Mouse (Mus musculus): ENCODE measurements around the gene 1810013L24Rik. TPM values are rescaled to one million over a fixed set of nuclear protein-coding genes. Genes with fewer than 3 reads are reported as not detected.
"Not testable (repeated sequence)": the region's sequence is repeated elsewhere in the genome, so short reads cannot be mapped to it uniquely, and the experiment has no call there.

Gene 1810013L24Rik
- polyA plus RNA-seq, 1 experiment from 2014 or later, result 16.2 TPM

- H3K4me3 ChIP-seq (ENCODE audit: low read depth, low read length), result no peak overlapping the region
- H3K27me3 ChIP-seq (ENCODE audit: control insufficient read depth, insufficient read depth, low read length), result no peaks in the 10 kb centered on the region
- no peaks in the 10 kb centered on the region for H3K9me3 ChIP-seq (ENCODE audit: control insufficient read depth, low read length)
- H3K4me2 ChIP-seq (ENCODE audit: low read depth, severe bottlenecking), result no peak overlapping the region
- no peaks in the 10 kb centered on the region for H3K4me1 ChIP-seq (ENCODE audit: control insufficient read depth, insufficient read depth, low read length)
- no peak for DNase-seq (ENCODE audit: low spot score)
- no peaks in the 10 kb centered on the region for H3K36me3 ChIP-seq (ENCODE audit: control insufficient read depth, insufficient read depth, low read length)
- H3K27ac ChIP-seq (replicated peaks; ENCODE audit: low read depth, low read length), result no peak overlapping the region
- 86% methylated on average over 5 of the region's 5 CpGs for WGBS
- H3K9ac ChIP-seq (ENCODE audit: low read length), result no peak overlapping the region
- ATAC-seq (ENCODE audit: insufficient number of reproducible peaks, low FRiP score, low TSS enrichment, low read depth), result no peak
Measured at GRCm38 (mm10) chr16:8867406-8867955, 37.6 kb downstream of the 1810013L24Rik start.

DNA sequence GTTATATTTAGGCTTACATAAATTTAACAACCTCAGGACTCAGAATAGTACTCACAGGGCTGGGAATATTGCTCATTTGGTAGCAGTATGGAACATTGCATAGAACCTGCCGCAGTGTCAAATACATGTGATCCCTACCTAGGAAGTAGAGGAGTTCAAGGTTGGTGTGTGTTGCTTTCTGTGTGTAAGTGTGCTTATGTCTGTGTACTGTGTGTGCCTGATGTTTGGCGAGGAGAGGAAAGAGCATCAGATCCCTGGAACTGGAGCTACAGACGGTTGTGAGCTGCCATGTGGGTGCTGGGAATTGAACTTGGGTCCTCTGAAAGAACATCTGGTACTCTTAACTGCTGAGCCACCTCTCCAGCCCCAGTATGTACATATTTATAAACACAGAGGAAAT, 38.6 kb downstream of the 1810013L24Rik start:
- H3K27me3 ChIP-seq (ENCODE audit: control insufficient read depth, insufficient read depth, low read length), result no peaks in the 10 kb centered on the region
- no peak overlapping the region for H3K9ac ChIP-seq (ENCODE audit: low read length)
- 78% methylated on average over 3 of the region's 3 CpGs for WGBS
- no peak for ATAC-seq (ENCODE audit: insufficient number of reproducible peaks, low FRiP score, low TSS enrichment, low read depth)
- no peaks in the 10 kb centered on the region for H3K9me3 ChIP-seq (ENCODE audit: control insufficient read depth, low read length)
- H3K4me2 ChIP-seq (ENCODE audit: low read depth, severe bottlenecking), result no peak overlapping the region
- H3K4me3 ChIP-seq (ENCODE audit: low read depth, low read length), result no peak overlapping the region
- no peaks in the 10 kb centered on the region for H3K36me3 ChIP-seq (ENCODE audit: control insufficient read depth, insufficient read depth, low read length)
- no peaks in the 10 kb centered on the region for H3K4me1 ChIP-seq (ENCODE audit: control insufficient read depth, insufficient read depth, low read length)
- H3K27ac ChIP-seq (replicated peaks; ENCODE audit: low read depth, low read length), result no peak overlapping the region
- no peak for DNase-seq (ENCODE audit: low spot score)

DNA sequence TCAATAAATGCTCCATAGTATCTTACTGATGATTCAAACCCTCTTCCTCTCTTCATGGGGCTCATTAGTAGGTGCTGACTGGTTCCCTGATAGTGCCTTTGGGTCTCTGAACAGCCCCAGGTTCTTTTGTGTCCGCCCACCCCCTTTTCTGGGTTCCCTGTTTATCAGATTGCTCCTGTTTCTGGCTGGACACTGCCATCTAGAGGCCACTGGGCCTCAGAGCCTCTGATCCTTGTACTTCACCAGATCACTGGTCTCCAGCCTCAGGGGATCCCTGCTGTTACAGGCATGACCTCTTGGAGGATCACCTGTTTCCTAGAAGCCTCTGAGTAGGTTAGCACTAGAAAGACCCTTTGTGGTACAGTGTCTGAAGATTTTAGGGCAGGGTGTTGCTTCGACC, 39.8 kb downstream of the 1810013L24Rik start:
- WGBS, result 31% methylated on average over 2 of the region's 2 CpGs
- ATAC-seq (ENCODE audit: insufficient number of reproducible peaks, low FRiP score, low TSS enrichment, low read depth), result no peak

DNA sequence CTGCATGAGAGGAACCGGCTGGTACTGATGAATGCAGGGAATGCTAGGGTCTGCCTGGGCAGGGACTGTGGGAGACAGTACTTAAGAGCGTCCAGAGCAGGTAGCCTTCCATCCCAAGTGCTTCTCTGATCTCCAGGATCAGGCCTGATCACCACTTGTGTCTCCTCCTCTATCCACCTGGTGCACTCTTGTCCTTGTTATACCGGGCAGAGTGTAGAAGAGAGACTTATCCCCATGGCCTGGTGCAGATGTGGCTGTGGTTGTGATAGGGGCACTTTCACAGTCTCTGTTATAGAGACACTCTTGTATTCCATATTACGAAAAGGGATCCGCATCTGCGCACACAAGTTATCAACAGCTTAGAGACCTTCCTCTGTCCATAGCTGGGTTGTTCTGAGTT, 41.5 kb downstream of the 1810013L24Rik start:
- ATAC-seq (ENCODE audit: insufficient number of reproducible peaks, low FRiP score, low TSS enrichment, low read depth), result no peak
- H3K27me3 ChIP-seq (ENCODE audit: control insufficient read depth, insufficient read depth, low read length), result no peaks in the 10 kb centered on the region
- no peaks in the 10 kb centered on the region for H3K9me3 ChIP-seq (ENCODE audit: control insufficient read depth, low read length)
- H3K4me3 ChIP-seq (ENCODE audit: low read depth, low read length), result no peak overlapping the region
- no peak overlapping the region for H3K9ac ChIP-seq (ENCODE audit: low read length)
- WGBS, result 92% methylated on average over 6 of the region's 6 CpGs
- no peaks in the 10 kb centered on the region for H3K36me3 ChIP-seq (ENCODE audit: control insufficient read depth, insufficient read depth, low read length)
- no peaks in the 10 kb centered on the region for H3K4me1 ChIP-seq (ENCODE audit: control insufficient read depth, insufficient read depth, low read length)
- H3K4me2 ChIP-seq (ENCODE audit: low read depth, severe bottlenecking), result no peak overlapping the region
- no peak overlapping the region for H3K27ac ChIP-seq (replicated peaks; ENCODE audit: low read depth, low read length)
- DNase-seq (ENCODE audit: low spot score), result no peak

More for the DNA sequence above, 39.8 kb downstream of the 1810013L24Rik start:
- DNase-seq (ENCODE audit: low spot score), result peak; percentile 76
- Histone ChIP-seq H3K4me3 (ENCODE audit: low read depth, low read length) (no peak overlapping the region), H3K4me1 (ENCODE audit: control insufficient read depth, insufficient read depth, low read length) (no peaks in the 10 kb centered on the region), H3K36me3 (ENCODE audit: control insufficient read depth, insufficient read depth, low read length) (no peaks in the 10 kb centered on the region), H3K27ac (replicated peaks; ENCODE audit: low read depth, low read length) (no peak overlapping the region), H3K27me3 (ENCODE audit: control insufficient read depth, insufficient read depth, low read length) (no peaks in the 10 kb centered on the region), H3K9ac (ENCODE audit: low read length) (no peak overlapping the region), H3K9me3 (ENCODE audit: control insufficient read depth, low read length) (no peaks in the 10 kb centered on the region), H3K4me2 (ENCODE audit: low read depth, severe bottlenecking) (no peak overlapping the region)

DNA sequence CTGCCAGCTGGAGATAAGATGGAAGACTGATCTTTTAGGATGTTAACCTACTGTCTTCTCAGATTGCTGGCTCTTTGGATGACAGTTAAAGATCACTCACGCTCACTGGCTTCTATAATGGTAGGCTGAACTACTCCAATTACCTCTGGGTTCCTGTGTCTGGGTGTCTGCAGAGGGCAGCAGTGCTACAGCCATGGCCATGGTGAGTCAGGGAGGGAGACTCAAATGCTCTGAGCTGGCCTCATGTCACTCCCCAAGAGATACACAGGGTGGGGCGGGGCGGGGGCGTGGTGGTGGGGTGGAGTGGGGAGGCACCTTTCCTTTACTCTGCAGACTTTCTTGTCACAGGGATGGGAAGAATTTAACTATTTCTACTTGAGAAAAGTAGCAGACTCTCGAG, 42.1 kb downstream of the 1810013L24Rik start:
- Histone ChIP-seq H3K9me3 (ENCODE audit: control insufficient read depth, low read length) (no peaks in the 10 kb centered on the region), H3K27ac (replicated peaks; ENCODE audit: low read depth, low read length) (no peak overlapping the region), H3K4me1 (ENCODE audit: control insufficient read depth, insufficient read depth, low read length) (no peaks in the 10 kb centered on the region), H3K4me2 (ENCODE audit: low read depth, severe bottlenecking) (no peak overlapping the region), H3K27me3 (ENCODE audit: control insufficient read depth, insufficient read depth, low read length) (no peaks in the 10 kb centered on the region), H3K36me3 (ENCODE audit: control insufficient read depth, insufficient read depth, low read length) (no peaks in the 10 kb centered on the region), H3K4me3 (ENCODE audit: low read depth, low read length) (no peak overlapping the region), H3K9ac (ENCODE audit: low read length) (no peak overlapping the region)
- no peak for DNase-seq (ENCODE audit: low spot score)
- no peak for ATAC-seq (ENCODE audit: insufficient number of reproducible peaks, low FRiP score, low TSS enrichment, low read depth)
- WGBS, result 47% methylated on average over 5 of the region's 5 CpGs

GRCm38 (mm10) chr16:8872486-8872885, 42.6 kb downstream of the 1810013L24Rik start:
- no peaks in the 10 kb centered on the region for H3K4me1 ChIP-seq (ENCODE audit: control insufficient read depth, insufficient read depth, low read length)
- no peaks in the 10 kb centered on the region for H3K9me3 ChIP-seq (ENCODE audit: control insufficient read depth, low read length)
- H3K4me2 ChIP-seq (ENCODE audit: low read depth, severe bottlenecking), result no peak overlapping the region
- no peak overlapping the region for H3K9ac ChIP-seq (ENCODE audit: low read length)
- WGBS, result 83% methylated on average over 3 of the region's 3 CpGs
- H3K27ac ChIP-seq (replicated peaks; ENCODE audit: low read depth, low read length), result no peak overlapping the region
- no peaks in the 10 kb centered on the region for H3K27me3 ChIP-seq (ENCODE audit: control insufficient read depth, insufficient read depth, low read length)
- H3K4me3 ChIP-seq (ENCODE audit: low read depth, low read length), result no peak overlapping the region
- ATAC-seq (ENCODE audit: insufficient number of reproducible peaks, low FRiP score, low TSS enrichment, low read depth) (no peak), DNase-seq (ENCODE audit: low spot score) (no peak)
- H3K36me3 ChIP-seq (ENCODE audit: control insufficient read depth, insufficient read depth, low read length), result no peaks in the 10 kb centered on the region

DNA sequence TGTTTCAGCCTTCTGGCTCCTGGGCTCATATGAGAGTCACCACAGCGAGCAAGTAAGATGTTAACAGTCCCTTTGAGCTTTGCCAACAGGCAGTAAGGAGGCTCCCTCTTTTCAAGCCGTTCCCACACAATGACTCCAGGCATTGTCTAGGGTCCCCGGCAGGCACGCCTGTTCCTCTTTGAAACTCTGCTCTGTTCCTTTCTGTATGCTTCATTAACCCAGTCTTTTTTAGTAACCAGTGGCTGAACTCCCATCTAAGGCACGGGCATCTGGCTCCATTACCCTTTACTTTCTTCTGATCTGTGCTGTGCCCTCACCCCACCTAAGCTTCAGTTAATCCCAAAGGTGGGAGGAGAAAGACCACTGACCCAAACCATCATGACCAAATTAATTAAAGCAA, 50.2 kb downstream of the 1810013L24Rik start:
- Histone ChIP-seq H3K4me3 (ENCODE audit: low read depth, low read length) (no peak overlapping the region), H3K36me3 (ENCODE audit: control insufficient read depth, insufficient read depth, low read length) (no peaks in the 10 kb centered on the region), H3K4me2 (ENCODE audit: low read depth, severe bottlenecking) (no peak overlapping the region), H3K27me3 (ENCODE audit: control insufficient read depth, insufficient read depth, low read length) (no peaks in the 10 kb centered on the region), H3K4me1 (ENCODE audit: control insufficient read depth, insufficient read depth, low read length) (no peaks in the 10 kb centered on the region), H3K27ac (replicated peaks; ENCODE audit: low read depth, low read length) (no peak overlapping the region), H3K9ac (ENCODE audit: low read length) (no peak overlapping the region), H3K9me3 (ENCODE audit: control insufficient read depth, low read length) (no peaks in the 10 kb centered on the region)
- no peak for DNase-seq (ENCODE audit: low spot score)
- 70% methylated on average over 5 of the region's 5 CpGs for WGBS
- no peak for ATAC-seq (ENCODE audit: insufficient number of reproducible peaks, low FRiP score, low TSS enrichment, low read depth)

DNA sequence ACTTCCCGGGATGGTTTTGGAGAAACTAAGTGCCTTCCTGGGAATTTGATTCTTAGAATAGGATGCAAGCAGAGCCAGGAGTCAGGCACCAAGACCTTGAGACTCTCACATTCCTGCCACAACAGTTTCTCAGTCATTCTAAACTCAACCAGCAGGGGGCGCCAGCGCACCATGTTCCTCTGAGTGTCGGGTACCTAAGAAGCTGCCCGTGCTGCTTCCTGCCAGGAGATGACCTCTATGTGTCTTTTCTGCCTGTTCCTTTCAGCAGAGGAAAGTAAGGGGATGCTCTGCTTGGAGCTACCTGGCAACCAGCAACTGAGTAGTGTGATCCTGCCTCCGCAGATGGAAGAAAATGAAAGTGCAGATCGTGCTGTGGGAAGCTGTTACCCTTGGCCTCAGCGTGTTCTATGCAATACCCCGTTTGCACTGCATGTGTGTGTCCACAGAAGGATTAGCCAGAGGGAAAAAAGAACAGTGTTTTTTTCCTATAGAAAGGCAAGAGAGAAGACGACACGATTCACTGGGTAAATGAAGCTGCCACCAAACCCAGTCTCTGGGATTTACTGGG, 53.9 kb downstream of the 1810013L24Rik start:
- no peaks in the 10 kb centered on the region for H3K27me3 ChIP-seq (ENCODE audit: control insufficient read depth, insufficient read depth, low read length)
- H3K27ac ChIP-seq (replicated peaks; ENCODE audit: low read depth, low read length), result no peak overlapping the region
- no peaks in the 10 kb centered on the region for H3K9me3 ChIP-seq (ENCODE audit: control insufficient read depth, low read length)
- no peak overlapping the region for H3K4me3 ChIP-seq (ENCODE audit: low read depth, low read length)
- H3K4me2 ChIP-seq (ENCODE audit: low read depth, severe bottlenecking), result no peak overlapping the region
- no peaks in the 10 kb centered on the region for H3K4me1 ChIP-seq (ENCODE audit: control insufficient read depth, insufficient read depth, low read length)
- no peak overlapping the region for H3K9ac ChIP-seq (ENCODE audit: low read length)
- ATAC-seq (ENCODE audit: insufficient number of reproducible peaks, low FRiP score, low TSS enrichment, low read depth) (no peak; the same call in 1 of the 2 replicates), DNase-seq (ENCODE audit: low spot score) (peak; percentile 92)
- H3K36me3 ChIP-seq (ENCODE audit: control insufficient read depth, insufficient read depth, low read length), result no peaks in the 10 kb centered on the region
- 45% methylated on average over 11 of the region's 11 CpGs for WGBS

- not testable (repeated sequence) for H3K4me3 ChIP-seq (ENCODE audit: low read depth, low read length); H3K4me1 ChIP-seq (ENCODE audit: control insufficient read depth, insufficient read depth, low read length); ATAC-seq (ENCODE audit: insufficient number of reproducible peaks, low FRiP score, low TSS enrichment, low read depth); H3K27ac ChIP-seq (replicated peaks; ENCODE audit: low read depth, low read length); H3K9me3 ChIP-seq (ENCODE audit: control insufficient read depth, low read length); H3K36me3 ChIP-seq (ENCODE audit: control insufficient read depth, insufficient read depth, low read length); DNase-seq (ENCODE audit: low spot score); H3K27me3 ChIP-seq (ENCODE audit: control insufficient read depth, insufficient read depth, low read length); H3K4me2 ChIP-seq (ENCODE audit: low read depth, severe bottlenecking); H3K9ac ChIP-seq (ENCODE audit: low read length)
- WGBS, result 59% methylated on average over 4 of the region's 4 CpGs
Measured at GRCm38 (mm10) chr16:8894214-8894613, 64.3 kb downstream of the 1810013L24Rik start.
